Mouse (Mus musculus): ENCODE measurements around the gene Mrap. TPM values are rescaled to one million over a fixed set of nuclear protein-coding genes. Genes with fewer than 3 reads are reported as not detected.

The Mrap gene
- polyA plus RNA-seq, 1 experiment from 2014 or later, result 31.7 TPM

- Histone ChIP-seq H3K4me2 (no peak overlapping the region), H3K36me3 (peaks cover 33% of the 10 kb centered on the region)
Measured at GRCm38 (mm10) chr16:90759335-90759734, 21.3 kb downstream of the Mrap start.

GRCm38 (mm10) chr16:90760515-90760914 is 22.5 kb downstream of the Mrap start:
- peak; percentile 60; the same call in 1 of the 2 replicates for ATAC-seq (replicated peaks; ENCODE audit: insufficient number of reproducible peaks, insufficient read depth, low FRiP score, low read depth)
- peaks cover 10% of the 10 kb centered on the region for H3K4me1 ChIP-seq (replicated peaks)
- H3K36me3 ChIP-seq, result peaks cover 31% of the 10 kb centered on the region
- no peak overlapping the region for H3K4me3 ChIP-seq
- WGBS, result 12% methylated on average over 4 of the region's 4 CpGs
- H3K27ac ChIP-seq, result no peak overlapping the region
- H3K27me3 ChIP-seq, result no peaks in the 10 kb centered on the region
- no peaks in the 10 kb centered on the region for H3K9me3 ChIP-seq (replicated peaks)
- H3K4me2 ChIP-seq, result no peak overlapping the region
- H3K9ac ChIP-seq, result no peak overlapping the region

More at GRCm38 (mm10) chr16:90759335-90759734, 21.3 kb downstream of the Mrap start:
- Histone ChIP-seq H3K9me3 (replicated peaks) (no peaks in the 10 kb centered on the region), H3K4me3 (no peak overlapping the region), H3K9ac (no peak overlapping the region), H3K27me3 (no peaks in the 10 kb centered on the region), H3K27ac (no peak overlapping the region), H3K4me1 (replicated peaks) (peaks cover 10% of the 10 kb centered on the region)
- no peak for ATAC-seq (replicated peaks; ENCODE audit: insufficient number of reproducible peaks, insufficient read depth, low FRiP score, low read depth)
- WGBS, result 57% methylated on average over 3 of the region's 3 CpGs

- Histone ChIP-seq H3K9me3 (replicated peaks) (no peaks in the 10 kb centered on the region), H3K27ac (no peak overlapping the region), H3K36me3 (peaks cover 55% of the 10 kb centered on the region), H3K4me3 (no peak overlapping the region), H3K27me3 (no peaks in the 10 kb centered on the region), H3K4me2 (no peak overlapping the region), H3K4me1 (replicated peaks) (peaks cover 7% of the 10 kb centered on the region), H3K9ac (no peak overlapping the region)
- WGBS, result 76% methylated on average over 9 of the region's 9 CpGs
- ATAC-seq (replicated peaks; ENCODE audit: insufficient number of reproducible peaks, insufficient read depth, low FRiP score, low read depth), result no peak
Measured at GRCm38 (mm10) chr16:90765195-90765877, 27.3 kb downstream of the Mrap start.

GRCm38 (mm10) chr16:90766919-90767454 is 29.0 kb downstream of the Mrap start:
- Histone ChIP-seq H3K4me3 (no peak overlapping the region), H3K27ac (no peak overlapping the region), H3K36me3 (peaks cover 67% of the 10 kb centered on the region), H3K9ac (no peak overlapping the region), H3K9me3 (replicated peaks) (no peaks in the 10 kb centered on the region), H3K27me3 (no peaks in the 10 kb centered on the region), H3K4me1 (replicated peaks) (no peaks in the 10 kb centered on the region), H3K4me2 (no peak overlapping the region)
- ATAC-seq (replicated peaks; ENCODE audit: insufficient number of reproducible peaks, insufficient read depth, low FRiP score, low read depth), result no peak
- 86% methylated on average over 15 of the region's 15 CpGs for WGBS

- H3K27me3 ChIP-seq, result no peaks in the 10 kb centered on the region
- no peak for ATAC-seq (replicated peaks; ENCODE audit: insufficient number of reproducible peaks, insufficient read depth, low FRiP score, low read depth)
Measured at GRCm38 (mm10) chr16:90774216-90774615, 36.2 kb downstream of the Mrap start.

GRCm38 (mm10) chr16:90774646-90775045 is 36.6 kb downstream of the Mrap start:
- 79% methylated on average over 6 of the region's 6 CpGs for WGBS
- no peak overlapping the region for H3K27ac ChIP-seq
- H3K27me3 ChIP-seq, result no peaks in the 10 kb centered on the region
- H3K4me2 ChIP-seq, result no peak overlapping the region
- H3K36me3 ChIP-seq, result peaks cover 74% of the 10 kb centered on the region
- no peaks in the 10 kb centered on the region for H3K4me1 ChIP-seq (replicated peaks)
- no peak overlapping the region for H3K9ac ChIP-seq
- ATAC-seq (replicated peaks; ENCODE audit: insufficient number of reproducible peaks, insufficient read depth, low FRiP score, low read depth), result no peak
- no peaks in the 10 kb centered on the region for H3K9me3 ChIP-seq (replicated peaks)
- H3K4me3 ChIP-seq, result no peak overlapping the region

More at GRCm38 (mm10) chr16:90774216-90774615, 36.2 kb downstream of the Mrap start:
- Histone ChIP-seq H3K4me2 (no peak overlapping the region), H3K4me1 (replicated peaks) (no peaks in the 10 kb centered on the region), H3K9ac (no peak overlapping the region), H3K27ac (no peak overlapping the region), H3K36me3 (peaks cover 74% of the 10 kb centered on the region), H3K4me3 (no peak overlapping the region), H3K9me3 (replicated peaks) (no peaks in the 10 kb centered on the region)
- 93% methylated on average over 12 of the region's 12 CpGs for WGBS

GRCm38 (mm10) chr16:90775946-90776520 is 38.0 kb downstream of the Mrap start:
- Histone ChIP-seq H3K4me1 (replicated peaks) (no peaks in the 10 kb centered on the region), H3K4me2 (no peak overlapping the region), H3K36me3 (peaks cover 77% of the 10 kb centered on the region), H3K27ac (no peak overlapping the region), H3K9me3 (replicated peaks) (no peaks in the 10 kb centered on the region), H3K4me3 (no peak overlapping the region), H3K27me3 (no peaks in the 10 kb centered on the region), H3K9ac (no peak overlapping the region)
- WGBS, result 75% methylated on average over 10 of the region's 10 CpGs
- no peak for ATAC-seq (replicated peaks; ENCODE audit: insufficient number of reproducible peaks, insufficient read depth, low FRiP score, low read depth)

GRCm38 (mm10) chr16:90779783-90780182 is 41.8 kb downstream of the Mrap start:
- no peaks in the 10 kb centered on the region for H3K9me3 ChIP-seq (replicated peaks)
- H3K36me3 ChIP-seq, result peaks cover 46% of the 10 kb centered on the region
- H3K27me3 ChIP-seq, result no peaks in the 10 kb centered on the region
- H3K4me3 ChIP-seq, result no peak overlapping the region
- no peak overlapping the region for H3K27ac ChIP-seq
- H3K4me1 ChIP-seq (replicated peaks), result peaks cover 11% of the 10 kb centered on the region
- H3K9ac ChIP-seq, result no peak overlapping the region
- H3K4me2 ChIP-seq, result no peak overlapping the region
- WGBS, result 66% methylated on average over 11 of the region's 11 CpGs
- no peak for ATAC-seq (replicated peaks; ENCODE audit: insufficient number of reproducible peaks, insufficient read depth, low FRiP score, low read depth)

GRCm38 (mm10) chr16:90783302-90783701 is 45.3 kb downstream of the Mrap start:
- Histone ChIP-seq H3K36me3 (peaks cover 59% of the 10 kb centered on the region), H3K9me3 (replicated peaks) (no peaks in the 10 kb centered on the region), H3K4me2 (peak overlapping the region; percentile 31; the same call in 1 of the 2 replicates), H3K4me1 (replicated peaks) (peaks cover 21% of the 10 kb centered on the region), H3K27ac (peak overlapping the region; percentile 63), H3K9ac (no peak overlapping the region), H3K4me3 (no peak overlapping the region), H3K27me3 (no peaks in the 10 kb centered on the region)
- 60% methylated on average over 11 of the region's 11 CpGs for WGBS
- ATAC-seq (replicated peaks; ENCODE audit: insufficient number of reproducible peaks, insufficient read depth, low FRiP score, low read depth), result peak; percentile 83

- peaks cover 55% of the 10 kb centered on the region for H3K36me3 ChIP-seq
- no peak overlapping the region for H3K4me2 ChIP-seq
- H3K27ac ChIP-seq, result no peak overlapping the region
- H3K9ac ChIP-seq, result no peak overlapping the region
- H3K27me3 ChIP-seq, result no peaks in the 10 kb centered on the region
- no peak overlapping the region for H3K4me3 ChIP-seq
- WGBS, result 54% methylated on average over 4 of the region's 4 CpGs
- ATAC-seq (replicated peaks; ENCODE audit: insufficient number of reproducible peaks, insufficient read depth, low FRiP score, low read depth), result no peak
- peaks cover 21% of the 10 kb centered on the region for H3K4me1 ChIP-seq (replicated peaks)
- no peaks in the 10 kb centered on the region for H3K9me3 ChIP-seq (replicated peaks)
Measured at GRCm38 (mm10) chr16:90785257-90785656, 47.2 kb downstream of the Mrap start.

GRCm38 (mm10) chr16:90788580-90788979 is 50.6 kb downstream of the Mrap start:
- ATAC-seq (replicated peaks; ENCODE audit: insufficient number of reproducible peaks, insufficient read depth, low FRiP score, low read depth), result no peak
- no peaks in the 10 kb centered on the region for H3K9me3 ChIP-seq (replicated peaks)
- no peak overlapping the region for H3K4me2 ChIP-seq
- 90% methylated on average over 6 of the region's 6 CpGs for WGBS
- peaks cover 11% of the 10 kb centered on the region for H3K4me1 ChIP-seq (replicated peaks)
- H3K4me3 ChIP-seq, result no peak overlapping the region
- peaks cover 54% of the 10 kb centered on the region for H3K36me3 ChIP-seq
- H3K9ac ChIP-seq, result no peak overlapping the region
- no peak overlapping the region for H3K27ac ChIP-seq
- H3K27me3 ChIP-seq, result no peaks in the 10 kb centered on the region
